Mouse (Mus musculus): ENCODE measurements around the gene Mgp. TPM values are rescaled to one million over a fixed set of nuclear protein-coding genes. Genes with fewer than 3 reads are reported as not detected.
A peak's percentile ranks its signal among the peaks of the same experiment; 100 is the strongest.
"Not testable (repeated sequence)": the region's sequence is repeated elsewhere in the genome, so short reads cannot be mapped to it uniquely, and the experiment has no call there.

Mgp gene
- polyA plus RNA-seq, 1 experiment = 163 TPM

DNA sequence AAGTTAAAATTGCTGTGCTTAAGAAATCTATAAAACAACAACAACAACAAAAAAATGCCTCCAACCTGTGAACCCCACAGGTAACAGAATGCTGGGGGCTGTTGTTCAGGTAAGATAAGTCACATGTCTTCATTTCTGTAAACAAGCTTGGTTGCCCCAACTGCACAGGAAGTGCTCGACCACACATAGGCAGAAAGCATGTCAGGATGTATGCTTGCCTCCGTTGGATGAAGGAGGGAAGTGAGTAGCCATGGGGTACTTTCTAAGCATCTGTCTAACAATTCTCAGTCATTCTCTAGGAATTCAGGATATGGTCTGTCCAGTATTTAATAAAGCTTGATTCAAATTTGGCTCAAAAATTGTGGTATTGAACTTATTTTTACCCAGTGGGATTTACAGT, 23.3 kb upstream of the Mgp start:
- DNase-seq (ENCODE audit: extremely low spot score in 1 of 2, low spot score in 1 of 2) = no peak

DNA sequence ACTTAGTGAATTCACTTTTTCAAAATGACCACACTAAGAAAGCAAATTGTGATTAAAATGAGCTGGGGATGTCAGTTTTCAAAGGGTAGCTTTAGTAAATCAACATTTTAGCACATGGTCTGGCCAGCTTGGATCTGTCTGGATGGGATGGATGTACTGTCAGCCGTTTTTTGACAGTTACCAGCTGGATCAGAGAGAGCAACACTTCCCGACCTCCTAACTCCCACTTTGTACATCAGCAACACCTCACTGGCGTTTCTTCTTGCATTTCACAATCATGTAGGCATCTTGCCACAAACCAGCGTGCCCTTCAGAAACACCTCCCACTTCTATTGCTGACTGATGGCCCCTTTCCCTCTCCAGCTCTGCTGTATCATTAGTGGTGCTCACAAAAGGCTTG, 22.6 kb upstream of the Mgp start:
- no peak for DNase-seq (ENCODE audit: extremely low spot score in 1 of 2, low spot score in 1 of 2)

DNA sequence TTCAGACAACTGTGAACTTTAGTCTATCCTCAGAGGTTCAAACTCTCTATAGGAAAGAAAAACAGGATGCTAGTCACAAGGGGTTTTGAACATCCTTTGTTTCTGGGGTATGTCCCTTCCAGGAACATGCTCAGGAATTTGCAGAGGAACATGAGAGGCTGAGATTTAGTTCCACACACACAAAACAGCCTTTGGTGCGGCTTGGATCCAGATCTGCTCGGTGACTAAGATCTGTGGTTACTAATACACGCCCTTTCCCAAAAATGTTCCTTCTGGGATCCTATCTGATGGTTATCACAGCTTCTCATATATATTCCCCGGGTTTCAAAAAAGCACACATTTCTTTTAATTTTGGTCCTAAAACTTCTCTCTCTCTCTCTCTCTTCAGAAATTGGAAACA, 22.2 kb upstream of the Mgp start:
- DNase-seq (ENCODE audit: extremely low spot score in 1 of 2, low spot score in 1 of 2) = no peak

DNA sequence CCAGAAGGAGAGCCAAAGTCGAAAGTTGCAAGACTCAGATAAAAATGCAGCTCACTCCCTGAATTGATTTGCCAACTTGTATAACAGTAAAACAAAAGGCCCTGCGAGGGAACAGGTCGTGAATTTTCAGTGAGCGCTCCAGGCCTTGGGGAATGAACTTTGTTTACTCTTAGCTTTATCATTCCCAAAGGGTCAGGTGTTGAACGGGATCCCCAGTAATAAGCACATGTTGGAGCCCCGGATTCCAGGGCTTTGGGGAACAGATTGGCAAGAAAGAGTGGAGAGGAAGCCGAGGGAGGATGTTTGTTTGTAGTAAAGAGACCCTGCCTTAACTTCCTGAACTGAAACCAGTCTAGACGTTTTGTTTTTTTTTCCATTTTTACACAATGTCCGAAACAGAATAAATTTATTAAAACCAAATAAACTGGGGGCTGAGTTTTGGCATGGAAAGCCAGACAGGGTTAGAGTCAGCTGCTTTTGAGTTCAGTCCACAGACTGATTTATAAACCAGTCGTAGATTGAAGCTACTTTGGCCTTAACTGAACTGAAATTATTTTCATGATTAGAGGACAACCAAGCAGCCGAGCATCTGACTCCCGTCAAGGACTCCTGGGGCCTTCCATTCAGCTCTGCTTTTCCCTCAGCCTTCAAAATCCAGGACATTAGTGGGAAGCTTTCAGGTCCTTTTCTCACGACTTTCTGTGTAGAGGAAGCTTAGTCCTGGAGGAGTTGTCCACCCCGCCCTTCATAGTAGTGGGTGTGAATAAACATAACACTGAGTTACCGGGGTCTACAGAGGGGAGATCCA, 19.1 kb upstream of the Mgp start:
- DNase-seq (ENCODE audit: extremely low spot score in 1 of 2, low spot score in 1 of 2) = no peak

DNA sequence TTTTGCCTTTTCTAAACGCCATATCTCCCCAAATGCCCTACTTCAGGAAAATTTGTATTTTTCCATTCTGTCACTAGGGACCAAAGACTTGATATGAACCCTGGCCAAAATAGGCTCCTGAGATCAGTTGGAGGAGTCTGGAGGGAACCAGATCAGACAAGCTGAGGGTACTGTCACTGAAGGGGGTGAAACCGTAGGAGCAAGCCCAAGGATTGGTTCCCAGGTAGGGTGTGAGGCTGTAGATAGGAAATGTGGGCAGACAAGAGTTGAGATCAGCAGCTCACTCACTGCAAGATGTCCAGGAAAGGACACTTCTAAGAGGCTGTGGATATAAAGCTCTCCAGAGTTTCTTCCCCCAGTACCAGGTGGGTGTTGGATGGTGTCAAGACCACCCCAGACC, 16.4 kb upstream of the Mgp start:
- DNase-seq (ENCODE audit: extremely low spot score in 1 of 2, low spot score in 1 of 2) = no peak

DNA sequence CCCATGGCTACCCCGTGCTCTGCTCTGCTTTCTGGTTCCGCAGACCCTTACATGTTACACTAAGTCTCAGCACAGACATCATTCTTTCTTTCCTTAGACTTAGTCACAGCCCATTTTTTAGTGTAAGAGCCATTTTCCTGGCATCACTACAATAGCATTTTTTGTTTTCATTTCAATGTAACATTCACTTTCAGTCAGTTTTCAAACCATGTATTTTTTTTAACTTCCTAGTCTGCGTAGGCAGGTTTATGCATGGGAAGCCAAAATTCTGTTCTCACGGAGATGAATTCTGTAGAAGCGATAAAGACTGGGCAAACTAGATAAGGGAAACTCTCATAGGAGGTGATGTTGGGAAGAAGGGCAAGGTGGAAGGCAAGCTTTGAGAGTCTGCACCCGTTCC, 13.9 kb upstream of the Mgp start:
- DNase-seq (ENCODE audit: extremely low spot score in 1 of 2, low spot score in 1 of 2) = peak in 1 of 2 experiments; percentile 35

DNA sequence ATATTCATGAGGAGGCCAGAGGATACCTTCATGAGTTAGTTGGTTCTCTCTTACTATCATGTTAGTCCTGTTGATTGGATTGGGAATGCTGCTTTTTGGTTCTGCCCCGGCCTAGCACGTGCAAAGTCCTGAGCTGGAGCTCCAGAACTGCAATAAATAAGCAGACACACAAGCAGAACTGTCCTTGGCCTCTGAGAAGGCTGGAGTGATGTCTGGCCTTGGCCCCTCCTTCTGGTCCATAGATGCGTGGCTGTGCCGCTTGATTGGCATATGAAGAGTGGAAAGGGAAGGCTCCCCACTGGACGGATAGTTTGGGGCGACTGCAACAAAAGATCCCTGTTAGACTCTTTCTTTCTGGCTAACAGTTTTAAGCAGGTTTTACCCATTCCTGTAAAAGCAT, 13.4 kb upstream of the Mgp start:
- DNase-seq (ENCODE audit: extremely low spot score in 1 of 2, low spot score in 1 of 2) = no peak

DNA sequence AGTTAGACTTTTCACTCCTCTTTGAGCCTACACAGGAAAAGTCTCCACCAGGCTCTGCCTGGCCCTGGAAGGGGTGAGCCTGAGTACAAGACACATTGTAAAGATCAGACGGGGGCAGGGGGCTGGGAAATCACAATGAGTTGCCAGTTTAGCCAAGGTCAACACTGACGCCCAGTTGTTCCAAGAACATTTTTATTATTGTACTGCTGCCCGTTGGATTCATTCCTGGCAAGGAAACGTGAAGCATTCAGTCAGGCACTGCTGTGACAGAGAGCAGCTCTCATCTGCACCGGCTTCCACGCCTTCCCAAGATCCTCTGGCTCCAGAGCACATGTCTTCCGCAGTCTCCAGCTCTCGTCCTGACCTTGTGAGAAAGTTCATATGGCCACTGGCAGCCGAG, 12.2 kb upstream of the Mgp start:
- DNase-seq (ENCODE audit: extremely low spot score in 1 of 2, low spot score in 1 of 2) = no peak

DNA sequence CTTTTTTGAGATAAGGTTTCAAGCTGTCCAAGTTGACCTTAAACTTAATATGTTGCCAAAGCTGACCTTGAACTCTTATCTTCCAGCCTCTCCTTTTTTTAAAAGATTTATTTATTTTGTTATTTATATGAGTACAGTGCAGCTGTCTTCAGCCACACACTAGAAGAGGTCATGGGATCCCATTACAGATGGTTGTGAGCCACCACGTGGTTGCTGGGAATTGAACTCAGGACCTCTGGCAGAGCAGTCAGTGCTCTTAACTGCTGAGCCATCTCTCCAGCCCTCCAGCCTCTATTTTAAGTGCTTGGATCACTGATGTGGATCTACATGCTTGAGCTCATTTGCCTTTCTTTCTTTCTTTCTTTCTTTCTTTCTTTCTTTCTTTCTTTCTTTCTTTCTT, 9.1 kb upstream of the Mgp start:
- DNase-seq (ENCODE audit: extremely low spot score in 1 of 2, low spot score in 1 of 2) = not testable (repeated sequence)

DNA sequence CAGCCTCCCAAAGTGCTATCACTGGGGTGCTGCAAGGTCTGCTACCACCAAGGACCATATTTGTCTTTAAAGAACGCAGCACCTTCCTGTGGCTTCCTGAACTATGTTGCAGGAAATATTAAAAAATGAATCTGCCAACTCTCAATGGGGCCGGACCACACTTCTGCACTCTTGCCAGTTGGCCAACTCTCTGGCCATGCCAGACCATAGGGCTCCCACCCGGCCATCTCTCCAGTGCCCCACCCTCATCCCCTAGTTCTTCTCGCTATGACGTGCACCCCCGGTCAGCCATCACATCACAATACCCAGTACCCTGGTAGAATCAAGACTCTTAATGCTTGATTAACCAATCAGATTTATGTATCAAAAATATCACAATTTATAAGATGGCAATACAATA, 8.3 kb upstream of the Mgp start:
- DNase-seq (ENCODE audit: extremely low spot score in 1 of 2, low spot score in 1 of 2) = no peak

DNA sequence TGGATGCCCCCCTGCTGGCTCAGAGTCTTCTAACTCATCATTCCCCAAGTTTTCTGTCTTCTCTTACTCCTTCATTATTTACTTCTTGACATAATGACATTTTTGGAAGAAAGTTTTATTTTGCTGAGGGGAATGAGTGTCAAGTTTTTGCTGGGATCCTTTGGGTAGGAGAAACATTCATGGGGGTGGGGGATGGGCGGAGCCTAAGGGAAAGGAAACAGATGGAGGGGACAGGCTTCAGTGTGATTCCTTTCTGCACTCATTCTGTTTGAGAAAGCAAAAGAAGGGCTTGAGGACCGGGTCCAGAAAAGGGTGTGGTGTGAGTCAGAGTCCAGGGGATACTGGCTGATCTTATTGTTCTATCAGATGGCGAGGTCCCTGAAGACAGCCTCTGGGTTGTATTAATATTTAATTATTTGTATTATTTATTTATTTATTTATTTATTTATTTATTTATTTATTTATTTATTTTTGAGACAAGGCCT, 7.8 kb upstream of the Mgp start:
- no peak for DNase-seq (ENCODE audit: extremely low spot score in 1 of 2, low spot score in 1 of 2)

DNA sequence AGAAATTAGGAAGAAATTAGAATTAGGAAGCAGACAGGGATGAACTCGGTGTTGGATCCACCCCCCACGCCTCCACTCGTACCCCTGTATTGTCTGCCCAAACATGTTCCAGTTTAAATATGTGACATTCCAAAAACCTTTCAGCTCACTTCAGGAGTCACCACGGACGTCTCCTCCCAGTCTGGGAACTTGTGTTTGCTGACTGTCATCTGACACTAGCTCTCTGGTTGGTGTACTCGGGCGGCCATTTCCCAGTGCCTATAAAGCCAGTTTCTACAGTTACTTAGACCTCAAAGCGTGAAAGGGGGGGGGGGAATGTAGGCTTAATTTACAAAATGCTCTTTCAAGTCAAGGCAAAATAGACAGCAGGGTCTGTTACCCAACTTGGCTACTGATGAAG, 6.1 kb upstream of the Mgp start:
- DNase-seq (ENCODE audit: extremely low spot score in 1 of 2, low spot score in 1 of 2) = no peak

DNA sequence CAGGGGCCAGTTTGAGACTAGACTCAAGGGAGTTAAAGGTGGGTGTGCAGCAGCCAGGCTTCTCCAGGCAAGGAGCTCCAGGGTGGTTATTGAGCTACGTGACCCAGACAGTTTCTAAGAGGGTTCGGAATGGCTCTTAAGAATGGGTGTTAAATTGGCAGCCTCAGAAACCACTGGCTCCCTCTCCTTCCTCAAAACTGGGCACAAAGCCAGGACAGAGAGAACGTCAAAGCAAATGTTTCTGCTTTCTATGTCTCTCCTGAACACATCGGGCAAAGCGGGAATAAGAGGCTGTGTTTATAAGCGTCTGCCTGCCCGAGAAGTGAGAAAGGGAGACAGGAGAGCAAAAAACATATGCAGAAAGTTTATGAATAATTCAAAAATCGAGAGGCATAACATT, 1.0 kb downstream of the Mgp start:
- peak in 1 of 2 experiments; percentile 54 for DNase-seq (ENCODE audit: extremely low spot score in 1 of 2, low spot score in 1 of 2)

DNA sequence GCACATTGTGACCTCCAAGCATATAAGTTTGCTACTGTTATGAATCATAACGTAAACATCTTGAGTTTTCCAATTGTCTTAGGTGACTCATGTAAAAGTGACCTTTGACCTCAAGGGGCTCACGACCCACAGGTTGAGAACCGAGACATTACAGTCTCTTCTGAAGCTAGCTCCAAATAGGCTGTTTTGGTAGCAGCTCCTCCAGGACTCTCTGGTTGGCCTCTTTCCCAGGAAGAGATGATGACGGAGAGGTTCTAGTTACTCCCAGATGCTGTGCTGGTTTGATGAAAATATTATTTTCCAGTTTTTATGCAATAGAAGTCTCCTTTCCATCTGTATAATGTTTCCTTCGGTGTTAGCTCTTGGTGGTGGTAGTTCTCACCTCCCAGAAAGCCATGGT, 6.7 kb downstream of the Mgp start:
- no peak for DNase-seq (ENCODE audit: extremely low spot score in 1 of 2, low spot score in 1 of 2)

DNA sequence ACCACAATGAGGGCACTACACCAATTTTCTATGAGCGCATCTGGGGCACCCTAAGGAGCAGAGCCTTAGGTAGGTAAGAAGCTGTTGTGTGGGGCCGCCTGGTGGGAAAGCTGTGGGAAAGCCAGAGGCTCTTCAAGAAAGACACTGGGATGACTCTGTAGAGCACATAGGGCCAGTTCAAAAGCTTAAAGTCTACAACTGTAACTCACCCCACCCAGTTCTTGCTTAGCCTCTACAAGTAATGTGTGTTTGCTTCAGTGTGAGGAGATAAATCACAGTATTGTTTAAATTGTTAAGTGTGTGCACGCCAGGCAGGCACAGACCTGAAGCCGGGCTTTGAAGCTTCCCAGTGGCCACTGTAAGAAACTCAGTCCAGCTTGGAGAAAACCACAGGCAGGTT, 9.5 kb downstream of the Mgp start:
- no peak for DNase-seq (ENCODE audit: extremely low spot score in 1 of 2, low spot score in 1 of 2)

DNA sequence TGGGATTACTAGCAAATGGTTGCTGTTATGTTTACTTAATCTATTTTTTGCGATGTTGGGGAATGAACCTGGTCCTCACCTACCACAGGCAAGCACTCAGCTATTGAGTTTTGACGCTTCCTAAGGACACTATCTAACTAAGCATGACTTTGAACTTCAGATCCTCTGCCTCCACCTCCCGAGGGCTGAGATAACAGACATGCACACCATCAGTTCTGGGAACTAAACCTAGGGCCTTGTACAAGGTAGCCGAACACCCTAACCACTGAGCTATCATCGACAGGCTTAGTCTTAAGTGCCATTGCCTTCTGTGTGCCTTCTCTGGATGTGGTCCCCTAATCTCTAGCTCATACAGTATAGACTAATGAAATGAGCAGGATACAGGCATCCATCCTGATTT, 10.3 kb downstream of the Mgp start:
- no peak for DNase-seq (ENCODE audit: extremely low spot score in 1 of 2, low spot score in 1 of 2)

DNA sequence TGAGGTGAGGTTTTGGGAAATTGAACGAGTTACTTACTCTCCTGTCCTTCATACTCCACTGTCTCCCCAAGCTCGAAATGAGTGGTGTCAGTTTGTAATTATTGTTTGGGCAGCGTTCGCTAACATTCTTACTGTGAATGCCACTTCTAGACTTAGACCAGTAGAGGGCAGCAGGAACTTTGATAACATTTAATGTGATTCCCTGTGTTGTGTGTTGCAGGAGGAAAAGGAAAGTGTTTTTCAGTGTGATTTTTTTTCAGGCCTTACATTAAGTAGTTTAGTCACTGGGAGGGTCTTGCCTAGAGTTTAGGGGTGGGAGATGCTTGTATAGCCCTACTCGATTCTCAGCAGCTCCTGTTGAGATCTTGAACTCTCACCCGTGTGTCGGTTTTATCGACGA, 14.6 kb downstream of the Mgp start:
- DNase-seq (ENCODE audit: extremely low spot score in 1 of 2, low spot score in 1 of 2) = peak in 1 of 2 experiments; percentile 79

DNA sequence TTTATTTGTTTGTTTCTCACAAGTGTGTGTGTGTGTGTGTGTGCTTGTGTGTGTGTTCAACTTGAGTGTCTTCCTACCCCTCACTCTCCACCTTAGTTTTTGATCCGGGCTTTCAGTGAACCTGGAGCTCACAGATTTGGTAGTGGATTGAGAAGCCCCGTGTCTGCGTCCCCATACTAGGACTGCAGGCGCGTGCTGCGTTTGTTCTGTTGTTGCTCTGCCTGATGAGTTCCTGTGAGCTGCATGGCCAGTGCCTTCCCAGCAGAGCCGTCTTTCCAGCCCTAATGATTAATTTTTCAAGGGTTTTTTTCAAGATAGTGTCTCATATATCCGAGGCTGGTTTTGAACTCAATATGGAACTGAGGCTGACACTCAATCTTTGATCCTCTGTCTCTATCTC, 17.2 kb downstream of the Mgp start:
- no peak for DNase-seq (ENCODE audit: extremely low spot score in 1 of 2, low spot score in 1 of 2)

DNA sequence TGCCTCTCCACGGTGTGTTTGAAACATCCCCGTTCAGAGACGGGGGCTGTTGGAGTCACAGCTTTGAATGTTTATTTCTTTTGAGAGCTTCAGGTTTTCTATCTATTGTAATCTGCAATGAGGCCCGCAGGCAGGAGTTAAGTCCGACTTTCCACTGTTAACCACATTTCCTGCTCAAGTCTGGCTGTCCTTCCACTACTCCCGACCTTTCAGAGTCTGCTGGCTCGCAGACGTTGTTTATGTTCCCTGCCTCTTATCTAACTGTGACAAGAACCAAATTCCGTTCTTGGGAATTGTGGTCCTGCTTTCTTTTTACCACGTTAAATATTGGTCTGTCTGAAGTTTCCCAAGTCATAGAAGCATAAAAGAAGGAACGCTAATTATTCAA, 17.8 kb downstream of the Mgp start:
- no peak for DNase-seq (ENCODE audit: extremely low spot score in 1 of 2, low spot score in 1 of 2)

DNA sequence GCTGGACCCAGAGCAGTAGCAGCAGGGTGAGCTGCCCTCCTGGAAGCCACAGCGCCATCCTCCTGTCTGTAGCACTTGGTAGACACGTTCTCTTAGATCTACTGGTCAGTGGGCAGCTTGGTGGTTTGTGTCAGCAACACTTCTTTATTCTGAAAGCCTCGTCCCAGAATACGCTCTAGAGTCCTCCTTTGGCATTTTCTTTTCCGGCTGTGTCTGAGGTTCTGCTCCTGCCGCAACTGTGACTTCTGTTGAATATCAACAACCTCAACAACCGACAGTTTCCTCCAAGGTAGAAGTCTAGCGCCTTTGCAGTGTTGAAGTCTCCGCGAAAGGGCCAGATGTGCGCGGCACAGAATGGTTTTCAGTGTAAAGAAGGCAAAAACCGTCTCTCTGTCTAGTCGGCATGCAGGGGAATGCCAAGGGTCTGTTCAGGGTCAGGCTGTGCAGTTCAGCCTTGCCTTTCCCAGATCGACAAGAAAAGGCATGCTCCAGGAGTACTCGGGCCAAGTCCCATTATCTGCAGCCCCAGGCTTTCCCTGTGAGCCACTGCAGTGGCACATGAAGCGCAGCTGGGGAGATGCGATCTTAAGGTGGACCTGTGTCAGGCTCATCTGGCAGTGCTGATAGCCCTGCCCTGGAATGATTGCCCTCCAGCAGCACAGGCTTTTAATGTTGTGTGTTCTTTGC, 18.3 kb downstream of the Mgp start, which contains the start of gene Art4:
Gene Art4 (minus strand): TSS at position 548 of the 687 bp plus-strand sequence.
- DNase-seq (ENCODE audit: extremely low spot score in 1 of 2, low spot score in 1 of 2) = no peak

DNA sequence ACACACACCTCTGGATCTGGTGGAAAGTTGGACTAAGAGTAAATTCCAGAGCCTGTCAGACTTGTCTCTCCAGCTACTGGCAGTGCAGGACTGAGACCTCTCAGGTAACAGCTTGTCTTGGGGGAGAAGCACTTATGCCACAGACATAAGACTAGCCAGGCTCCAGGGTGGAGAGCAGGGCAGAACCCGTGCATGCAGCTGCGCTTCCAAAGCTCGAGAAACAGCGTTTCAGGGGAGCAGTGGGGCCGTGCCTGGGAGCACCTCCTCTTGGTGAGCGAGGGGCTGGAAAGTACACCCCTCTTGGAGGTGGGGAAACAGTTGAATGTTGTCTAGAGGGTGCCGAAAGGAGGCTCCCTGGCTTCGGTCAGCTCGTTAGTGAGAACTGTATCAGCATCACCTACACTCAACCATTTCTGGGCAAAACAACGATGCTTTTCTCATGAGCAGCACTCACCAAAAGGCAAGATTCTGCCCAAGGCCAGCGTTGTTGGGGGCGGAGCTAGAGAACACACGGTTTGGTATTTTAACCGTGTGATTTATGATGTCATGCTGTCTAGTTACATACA, 19.5 kb downstream of the Mgp start:
- no peak for DNase-seq (ENCODE audit: extremely low spot score in 1 of 2, low spot score in 1 of 2)

DNA sequence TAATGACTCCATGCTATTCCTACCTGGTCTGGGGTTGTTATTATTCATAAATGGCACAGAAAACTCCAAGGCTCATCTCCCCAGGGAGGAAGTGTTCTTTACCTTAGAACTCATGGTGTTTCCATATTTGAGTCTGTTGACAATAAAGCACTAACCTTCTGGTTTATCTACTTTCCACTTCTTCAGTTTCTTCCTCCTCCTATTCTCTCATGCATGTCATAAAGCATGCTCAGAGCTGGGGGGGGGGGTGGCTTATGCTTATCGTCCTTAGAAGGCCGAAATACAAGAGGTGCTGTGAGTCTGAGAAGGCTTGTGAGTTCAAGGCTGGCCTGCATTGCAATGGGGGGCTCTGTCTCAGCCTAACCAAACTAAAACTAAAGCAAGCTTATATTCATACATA, 20.4 kb downstream of the Mgp start:
- no peak for DNase-seq (ENCODE audit: extremely low spot score in 1 of 2, low spot score in 1 of 2)

All from frontal cortex, adult 2 months (tissue).